Mouse (Mus musculus) cerebellum, adult 18-20 months (tissue): ENCODE data around the gene Zfp978.
"Not testable (repeated sequence)": the region's sequence is repeated elsewhere in the genome, so short reads cannot be mapped to it uniquely, and the experiment has no call there.

ENCODE experiments used
- DNase-seq, 2 experiments: peaks; one replicate each; pipeline ENCODE4 v3.0.0; 2021

Gene Zfp978

DNA sequence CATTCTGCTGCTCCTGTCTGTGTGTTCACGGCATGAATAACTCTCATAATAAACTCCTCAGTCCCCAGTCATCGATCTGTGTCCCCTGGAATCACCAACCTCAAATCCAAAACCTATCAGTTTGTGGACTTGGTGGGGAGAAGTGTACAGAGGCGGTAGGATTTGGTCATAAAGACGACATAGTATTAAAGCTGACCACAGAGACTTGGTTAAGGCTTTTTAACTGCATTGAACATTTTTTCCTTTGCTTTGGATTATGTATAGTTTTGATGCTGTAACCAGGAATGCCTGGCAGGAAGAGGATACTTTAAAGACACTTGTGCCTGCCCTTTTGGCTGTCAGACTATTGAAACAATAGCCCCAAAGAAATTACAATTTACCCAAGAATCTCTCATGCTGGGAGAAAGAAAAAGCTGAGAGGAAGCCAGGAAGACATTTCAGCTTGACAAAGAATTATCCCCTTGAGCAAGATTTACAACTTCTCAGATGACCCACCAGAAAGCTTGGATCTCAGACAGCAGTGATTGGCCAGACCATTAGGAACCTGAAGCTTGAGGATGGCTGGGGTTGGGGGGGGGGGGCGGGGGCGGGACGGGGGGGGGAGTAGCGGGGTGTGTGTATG, 56.2 kb downstream of the Zfp978 start:
- no peak for DNase-seq

DNA sequence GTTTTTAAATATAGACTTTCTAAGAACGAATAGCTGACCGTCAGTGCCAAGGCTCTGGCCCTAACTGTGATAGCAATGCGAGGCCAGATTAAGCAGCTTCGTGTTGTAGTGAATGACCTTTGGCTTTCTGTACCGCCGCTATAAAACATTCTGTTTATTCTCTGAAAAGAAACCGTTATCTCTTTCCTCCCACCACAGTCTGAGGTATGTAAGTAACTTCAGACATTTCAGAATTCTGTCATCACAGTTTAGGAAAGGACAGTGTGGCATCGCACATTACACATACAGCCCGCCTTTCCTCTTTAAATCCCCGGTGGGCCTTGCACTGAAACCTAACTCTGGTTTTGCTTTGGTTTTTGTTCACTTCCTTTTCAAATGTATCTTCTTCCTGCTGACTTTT, 56.8 kb downstream of the Zfp978 start:
- no peak for DNase-seq

DNA sequence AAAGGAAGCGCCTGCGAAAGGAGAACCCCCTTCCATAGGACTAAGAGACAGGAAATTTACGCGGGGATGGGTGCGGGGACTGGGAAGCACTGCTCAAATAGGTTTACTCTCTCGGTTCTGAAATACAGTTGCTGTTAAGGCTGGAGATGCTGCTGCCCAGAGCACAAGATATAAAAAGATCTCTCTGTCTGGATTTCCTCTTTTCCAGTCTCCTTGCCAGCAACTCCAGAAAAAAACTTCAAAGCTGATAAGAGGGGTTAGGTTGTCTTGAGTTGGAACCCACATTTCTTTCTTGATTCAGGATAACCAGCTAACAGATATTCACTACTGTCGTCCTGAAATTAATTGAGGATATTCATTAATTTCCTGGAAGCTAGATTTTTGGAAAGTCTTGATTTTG, 57.2 kb downstream of the Zfp978 start:
- DNase-seq: not testable (repeated sequence)

DNA sequence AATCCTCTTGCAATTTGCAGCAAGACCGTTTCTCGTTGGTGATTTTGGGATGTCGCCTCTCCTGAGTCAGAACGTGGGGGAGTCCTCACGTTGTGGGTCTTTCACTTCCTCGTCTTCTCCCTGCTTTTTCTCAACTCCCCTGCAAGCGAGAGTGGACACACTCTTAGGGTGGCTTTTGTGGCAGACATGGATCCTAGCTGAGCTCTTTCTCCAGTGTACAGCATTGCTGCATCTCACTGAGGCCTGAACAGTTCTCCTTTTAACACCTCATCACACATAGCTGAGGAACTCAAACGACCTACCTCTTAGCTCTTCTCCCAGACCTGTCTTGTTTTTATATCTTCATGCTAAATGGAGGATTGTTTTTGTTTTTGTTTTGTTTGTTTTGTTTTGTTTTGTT, 58.1 kb downstream of the Zfp978 start:
- DNase-seq: not testable (repeated sequence)

DNA sequence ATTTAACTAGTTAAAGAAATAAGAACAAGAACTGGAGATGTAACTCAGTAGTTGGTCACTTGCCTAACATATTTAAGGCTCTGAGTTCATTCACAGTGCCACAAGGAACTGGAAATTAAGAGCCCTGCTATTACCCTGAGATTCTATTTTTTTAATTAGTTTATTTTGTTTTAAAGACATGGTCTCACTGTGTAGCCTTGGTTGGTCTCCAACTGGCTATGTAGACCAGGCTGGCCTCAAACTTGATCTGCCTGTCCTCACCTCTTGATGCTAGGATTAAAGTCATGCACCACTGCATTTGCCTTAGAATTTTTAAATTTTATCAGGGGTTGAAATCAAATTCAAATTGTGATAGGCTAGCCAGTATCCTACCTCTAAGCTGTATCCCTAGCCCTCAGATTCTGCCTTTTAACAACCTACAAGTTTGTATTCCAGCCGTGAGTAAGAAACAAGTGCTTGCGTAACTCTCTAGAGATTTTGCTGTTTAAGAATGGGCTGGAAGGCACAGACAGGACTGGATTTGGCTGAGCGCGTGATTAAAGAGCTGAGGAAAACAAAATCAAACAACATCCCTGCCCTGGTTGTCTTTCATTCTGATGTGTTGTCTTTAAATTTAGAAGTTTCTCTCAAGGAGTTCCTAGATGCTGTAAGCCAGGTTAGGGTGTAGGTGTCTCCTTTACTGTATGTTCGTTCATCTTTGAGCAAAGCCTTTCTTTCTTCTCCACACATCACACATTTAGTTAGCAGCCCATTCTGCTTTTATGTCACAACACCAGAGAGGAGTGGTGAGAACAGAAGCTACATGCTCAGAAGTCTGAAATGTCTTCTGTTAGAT, 58.9 kb downstream of the Zfp978 start:
- not testable (repeated sequence) for DNase-seq

DNA sequence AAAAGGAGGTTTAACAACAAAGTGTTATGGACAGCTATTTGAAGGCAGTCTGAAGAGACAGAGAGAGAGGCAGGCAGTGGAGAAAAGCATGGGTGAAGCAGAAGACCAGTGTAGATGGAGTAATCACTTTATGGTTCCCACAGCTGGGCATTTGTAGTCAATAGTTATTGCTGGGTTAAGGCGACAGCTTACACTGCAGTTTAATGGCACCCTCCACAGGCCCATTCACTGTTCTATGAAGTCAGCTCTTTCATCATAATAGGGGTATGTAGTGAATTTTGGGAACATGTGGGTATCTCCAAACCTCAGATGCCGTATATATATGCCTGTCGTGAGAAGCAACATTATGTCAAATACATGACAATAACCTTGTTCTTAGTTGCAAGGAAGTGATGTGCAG, 59.7 kb downstream of the Zfp978 start:
- DNase-seq: no peak

DNA sequence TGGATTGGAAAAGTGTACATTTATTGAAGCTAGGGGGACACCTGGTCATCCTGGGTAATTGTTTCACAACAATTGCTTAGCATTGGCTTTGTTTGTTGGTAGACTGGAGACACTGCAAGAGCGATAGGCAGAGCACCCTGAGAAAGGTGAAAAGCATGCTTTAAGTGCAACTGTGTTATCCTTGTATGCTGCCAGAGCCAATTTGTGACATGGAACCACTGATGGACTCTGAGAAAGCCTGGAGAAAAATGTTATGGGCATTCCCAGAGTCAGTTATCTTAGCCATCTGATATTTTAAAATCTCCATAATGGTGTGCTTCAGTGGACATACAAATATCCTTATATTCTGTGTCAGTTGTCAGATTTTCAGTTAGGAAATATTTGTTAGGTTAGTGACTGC, 60.2 kb downstream of the Zfp978 start:
- not testable (repeated sequence) for DNase-seq

DNA sequence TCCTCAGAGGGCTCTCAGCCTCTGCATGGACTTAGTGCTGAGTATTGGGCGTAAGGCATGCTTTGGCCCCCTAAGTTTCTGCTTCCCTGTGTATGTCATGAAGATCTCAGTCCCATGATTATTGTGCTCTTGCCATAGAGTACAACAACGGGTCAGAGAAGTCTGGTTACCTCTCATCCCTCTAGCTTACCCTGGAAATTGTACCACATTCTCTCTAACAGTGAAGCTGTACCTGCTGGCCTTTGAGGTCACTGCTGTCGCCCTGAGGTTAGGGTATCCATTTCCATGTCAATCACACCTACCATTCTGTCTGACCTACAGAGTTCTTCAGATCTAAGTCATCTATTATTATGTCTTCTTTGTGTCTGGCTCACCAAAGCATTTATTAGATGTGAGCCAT, 62.0 kb downstream of the Zfp978 start:
- no peak for DNase-seq

DNA sequence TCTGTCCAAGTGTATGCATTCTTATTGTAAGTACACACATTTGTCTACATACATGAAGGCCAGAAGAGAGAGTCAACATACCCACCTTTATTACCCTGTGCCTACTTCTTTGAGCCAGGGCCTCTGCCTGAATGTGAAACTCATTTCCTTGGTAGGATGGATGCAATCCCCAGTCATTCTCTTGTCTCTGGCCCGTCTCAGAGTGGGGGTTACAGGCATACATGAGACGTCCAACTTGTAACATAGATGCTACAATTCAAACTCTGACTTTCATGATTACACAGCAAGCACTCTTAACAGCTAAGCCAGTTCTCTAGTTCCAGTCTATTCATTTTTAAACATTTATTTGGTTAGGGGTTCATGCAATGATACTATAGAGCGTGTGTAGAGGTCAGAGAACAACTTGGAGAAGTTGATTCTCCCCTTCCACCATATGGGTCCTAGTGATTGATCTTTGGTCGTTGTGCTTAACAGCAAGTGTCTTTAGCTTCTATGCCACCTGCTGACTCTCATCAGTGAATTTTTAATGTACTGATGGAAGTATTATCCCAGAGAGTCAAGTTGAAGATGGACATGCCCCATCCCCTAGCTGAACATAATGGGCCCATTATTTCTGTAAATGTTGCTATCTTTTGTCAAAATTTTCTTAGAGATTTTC, 62.7 kb downstream of the Zfp978 start:
- DNase-seq: no peak

DNA sequence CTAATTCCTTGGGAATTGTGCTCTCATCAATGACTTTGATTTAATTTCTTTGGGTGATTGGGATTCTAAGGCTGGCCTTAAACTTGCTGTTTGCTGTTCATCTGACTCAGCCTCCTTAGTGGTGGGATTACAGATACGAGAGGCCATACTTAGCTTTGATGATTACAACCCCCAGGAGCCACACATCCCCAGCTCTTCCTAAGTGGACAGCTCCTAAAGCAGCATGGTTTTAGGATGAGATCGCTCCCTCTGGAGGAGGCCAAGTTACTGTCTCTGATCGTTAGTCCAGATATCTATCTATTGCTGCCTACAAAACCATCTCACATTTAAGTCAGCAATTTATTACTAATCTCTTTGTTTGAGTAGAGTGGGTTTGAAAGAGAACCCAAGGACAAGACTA, 63.3 kb downstream of the Zfp978 start:
- not testable (repeated sequence) for DNase-seq

DNA sequence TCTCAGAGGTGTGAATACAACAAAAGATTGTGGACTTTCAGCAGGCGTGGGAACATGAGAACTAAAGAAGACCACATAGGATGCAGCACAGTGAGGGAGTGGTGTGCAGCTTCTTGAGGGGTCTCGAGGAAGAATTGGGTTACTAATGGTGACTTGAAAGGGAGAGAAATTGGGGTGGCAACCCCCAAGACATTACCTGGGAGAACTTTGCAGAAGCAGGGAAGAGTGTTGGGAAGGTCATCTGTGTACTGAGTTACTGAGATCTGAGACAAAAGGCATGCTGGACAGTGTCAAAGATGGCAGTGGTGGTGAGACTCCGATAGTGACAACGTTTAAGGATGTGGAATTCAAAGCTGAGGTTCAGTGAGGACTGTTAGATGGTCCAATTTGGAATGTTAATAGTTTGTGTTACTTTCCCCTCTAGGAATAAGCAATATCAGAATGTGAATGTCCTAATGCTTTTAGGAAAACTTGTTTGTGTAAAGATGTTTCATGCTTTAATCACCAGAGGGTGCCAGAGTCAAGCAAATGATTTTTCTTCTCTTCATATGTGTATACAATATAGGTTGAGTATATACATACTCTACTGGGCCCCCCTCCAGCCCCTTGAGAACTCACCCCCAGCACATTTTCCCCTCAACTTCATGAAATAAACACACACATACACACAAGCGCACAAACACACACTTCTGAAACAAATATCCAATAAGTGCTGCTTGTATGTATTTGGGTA, 64.7 kb downstream of the Zfp978 start:
- not testable (repeated sequence) for DNase-seq

DNA sequence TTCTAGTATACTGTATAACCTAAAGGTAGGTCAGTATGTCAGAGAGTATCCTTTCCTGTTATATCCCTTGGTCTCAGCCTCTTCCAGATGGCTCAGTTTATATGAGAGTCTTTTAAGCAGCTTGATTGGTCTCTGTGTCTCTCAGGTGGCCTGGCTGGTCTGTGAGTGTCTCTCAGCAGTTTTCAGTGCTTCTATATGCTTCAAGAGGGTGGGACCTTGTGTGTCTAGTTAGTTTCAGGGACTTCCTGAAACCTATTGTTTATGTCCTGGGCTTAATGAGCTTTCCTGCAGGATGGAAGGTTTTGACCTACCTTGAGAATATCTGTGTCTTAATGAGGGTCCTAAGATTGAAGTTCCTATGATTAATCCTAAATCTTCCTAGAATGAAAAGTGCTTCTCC, 69.5 kb downstream of the Zfp978 start:
- DNase-seq: no peak

DNA sequence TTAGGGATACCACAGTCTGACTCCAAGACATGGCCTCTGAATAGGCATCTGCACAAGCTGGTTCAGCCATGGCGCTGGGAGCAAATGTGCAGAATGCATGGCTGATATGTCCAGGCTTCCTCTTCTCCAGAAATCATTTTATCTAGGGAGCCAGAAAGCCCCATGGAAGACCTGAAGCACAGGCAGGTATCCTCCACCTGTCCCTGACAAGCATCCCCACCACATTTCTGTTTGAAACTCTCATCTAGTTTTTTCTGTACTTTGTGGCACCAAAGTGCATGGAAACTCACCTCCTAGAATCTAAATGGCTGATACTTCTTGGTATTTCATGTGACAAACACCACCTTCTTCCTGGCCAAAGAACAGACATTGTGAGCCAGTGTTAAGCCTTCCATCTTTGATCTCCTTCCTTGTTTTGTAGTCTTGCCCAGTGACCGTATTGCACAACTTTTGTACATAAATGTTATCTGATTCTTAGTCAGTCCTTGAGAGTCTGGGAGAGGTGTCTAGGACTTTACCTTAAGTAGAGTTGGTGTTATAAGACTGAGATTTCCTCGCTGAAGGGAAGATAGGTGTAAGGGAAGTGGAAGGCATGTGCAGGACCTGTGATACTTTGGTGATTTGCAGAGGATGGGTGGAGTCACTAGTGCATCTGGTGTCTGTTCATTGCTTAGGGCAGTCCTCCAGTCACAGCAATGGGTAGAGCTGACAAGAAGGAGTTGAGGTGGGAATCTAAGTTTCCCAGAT, 70.8 kb downstream of the Zfp978 start:
- not testable (repeated sequence) for DNase-seq

DNA sequence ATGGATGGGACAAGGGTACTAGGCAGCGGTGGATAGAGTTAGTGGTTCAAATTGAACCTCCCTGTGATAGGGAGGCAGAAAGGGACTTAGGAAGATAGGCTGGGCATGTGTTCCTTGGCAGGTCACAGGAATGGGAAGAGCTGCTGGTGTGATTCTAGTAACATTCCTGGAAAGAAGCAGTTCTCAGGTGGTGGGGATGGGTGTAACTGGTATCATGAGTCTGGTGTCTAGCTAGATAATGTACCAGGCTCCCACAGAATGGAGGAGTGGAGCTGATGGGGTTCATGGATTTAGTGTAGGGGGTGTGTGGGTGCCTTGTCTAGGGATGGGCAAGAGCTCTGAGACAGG, 71.3 kb downstream of the Zfp978 start:
- DNase-seq: no peak

DNA sequence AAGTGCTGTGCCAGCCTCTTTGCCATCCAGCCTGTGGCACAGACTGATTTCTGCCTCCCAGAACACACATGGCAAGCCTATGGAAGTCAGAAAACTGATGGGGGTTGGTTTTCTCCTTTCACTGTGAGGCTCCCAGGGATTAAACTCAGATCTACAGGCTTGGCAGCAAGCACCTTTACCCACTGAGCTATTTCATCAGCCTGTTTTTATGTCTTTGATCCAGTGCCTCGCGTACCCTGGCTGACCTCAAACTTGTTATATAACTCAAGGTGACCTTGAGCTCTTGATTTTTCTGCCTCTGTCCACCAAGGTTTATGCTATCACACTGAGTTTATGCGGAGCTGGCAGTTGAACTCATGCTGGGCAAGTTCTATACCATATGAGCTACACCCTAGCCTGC, 71.9 kb downstream of the Zfp978 start:
- DNase-seq: no peak

DNA sequence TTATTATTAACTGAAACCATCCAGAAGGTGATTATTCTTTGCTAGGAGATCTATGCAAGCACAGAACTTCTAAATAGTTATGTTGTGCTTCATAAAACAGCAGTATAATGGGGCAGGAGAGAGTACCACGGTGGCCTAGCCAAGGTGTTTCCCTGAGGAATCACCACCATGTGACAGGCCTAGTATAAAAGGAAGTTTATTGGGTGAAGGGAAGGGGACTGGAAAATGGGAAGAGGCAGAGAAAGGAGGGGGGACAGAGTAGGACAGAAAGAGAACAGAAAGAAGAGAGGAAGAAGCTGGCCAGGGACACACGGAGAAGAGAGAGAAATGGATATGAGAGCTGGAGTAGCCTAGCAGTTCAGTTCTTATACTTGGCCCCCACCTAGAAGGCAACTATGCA, 72.8 kb downstream of the Zfp978 start:
- no peak for DNase-seq
